Mouse (Mus musculus) midbrain, embryonic 11.5 days (tissue): Measurements from ENCODE around the gene Thsd4. TPM values are rescaled to one million over a fixed set of nuclear protein-coding genes. Genes with fewer than 3 reads are reported as not detected.
"Not testable (repeated sequence)": the region's sequence is repeated elsewhere in the genome, so short reads cannot be mapped to it uniquely, and the experiment has no call there.

Experiments
- ATAC-seq: fragments of 200-750 bp; cut with Nextera tagmentation; 2 replicates; pipeline ENCODE4 v1.8.0; 2017; ENCODE audit warnings: moderate TSS enrichment, moderate library complexity; ENCODE audit not compliant: low FRiP score
- DNase-seq: peaks from one replicate; pipeline ENCODE4 v3.0.0; 2015; ENCODE audit warnings: low spot score; ENCODE audit errors: missing footprints
- H3K27ac ChIP-seq: fragments of 300-500 bp; sonication (generic); 2 replicates; pipeline ENCODE4 v1.5.1; 2014; ENCODE audit warnings: low read depth, low read length
- H3K27me3 ChIP-seq: fragments of 300-500 bp; sonication (generic); 2 replicates; pipeline ENCODE4 v1.6.1; 2014; ENCODE audit warnings: mild to moderate bottlenecking, low read length, moderate library complexity, mixed read lengths; ENCODE audit not compliant: control insufficient read depth, insufficient read depth
- H3K36me3 ChIP-seq: fragments of 300-500 bp; sonication (generic); 2 replicates; pipeline ENCODE4 v1.6.1; 2014; ENCODE audit warnings: mild to moderate bottlenecking, low read length, moderate library complexity, mixed read lengths; ENCODE audit not compliant: control insufficient read depth, insufficient read depth
- H3K4me1 ChIP-seq: fragments of 300-500 bp; sonication (generic); 2 replicates; pipeline ENCODE4 v1.6.1; 2014; ENCODE audit warnings: low read length; ENCODE audit not compliant: control insufficient read depth, insufficient read depth
- H3K4me2 ChIP-seq: fragments of 300-500 bp; sonication (generic); 2 replicates; pipeline ENCODE4 v1.6.1; 2014; ENCODE audit warnings: mild to moderate bottlenecking, moderate library complexity
- H3K4me3 ChIP-seq: fragments of 300-500 bp; sonication (generic); 2 replicates; pipeline ENCODE4 v1.5.1; 2014; ENCODE audit warnings: low read depth, low read length
- H3K9ac ChIP-seq: fragments of 300-500 bp; sonication (generic); 2 replicates; pipeline ENCODE4 v1.6.1; 2014; ENCODE audit warnings: low read length
- H3K9me3 ChIP-seq: fragments of 300-500 bp; sonication (generic); 2 replicates; pipeline ENCODE4 v1.6.1; 2016; ENCODE audit warnings: low read length; ENCODE audit not compliant: control insufficient read depth
- WGBS: fragments of 180-500 bp; shearing (Covaris S2); extraction: QIAGEN DNeasy Blood & Tissue Kit; methylation state at CpG from one replicate; pipeline ENCODE4 v1.1.7; 2014; 5-methylcytosine and 5-hydroxymethylcytosine counted together
- polyA plus RNA-seq: library from polyadenylated mRNA; unstranded; fragments of >200 nt; fragmentation: Nextera tagmentation; extraction: Ambion mirVana; gene quantifications from 2 replicates; pipeline ENCODE4 v1.2.1, GENCODE M21; 2014

Gene Thsd4
- polyA plus RNA-seq, 1 experiment from 2014 or later: 6.4 TPM

DNA sequence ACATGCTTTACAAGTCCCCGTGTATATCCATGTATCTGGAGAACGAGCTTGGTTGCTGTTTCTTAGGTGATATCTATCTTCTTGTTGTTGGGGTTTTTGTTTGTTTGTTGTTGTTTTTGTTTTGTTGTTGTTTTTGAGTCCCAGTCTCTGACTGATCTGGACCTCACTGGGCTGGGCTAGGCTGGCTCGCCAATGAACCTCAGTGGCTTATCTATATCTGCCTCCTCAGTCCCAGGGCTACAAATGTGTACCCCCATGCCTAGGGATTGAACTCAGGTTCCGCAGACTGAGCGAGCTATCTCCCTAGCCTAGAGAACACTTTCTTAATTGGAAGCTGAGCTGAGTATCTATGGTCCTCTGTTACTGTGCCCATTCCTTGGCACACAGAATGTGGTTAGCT lies 241.1 kb downstream of the Thsd4 start:
- ATAC-seq (no peak), DNase-seq (no peak)
- no peak overlapping the region for H3K4me3 ChIP-seq
- no peak overlapping the region for H3K4me2 ChIP-seq
- H3K27ac ChIP-seq: no peak overlapping the region
- no peaks in the 10 kb centered on the region for H3K9me3 ChIP-seq
- peaks cover 6% of the 10 kb centered on the region for H3K27me3 ChIP-seq
- no peak overlapping the region for H3K9ac ChIP-seq
- peaks cover 28% of the 10 kb centered on the region for H3K4me1 ChIP-seq
- H3K36me3 ChIP-seq: no peaks in the 10 kb centered on the region
- WGBS: 90% methylated on average over 5 of the region's 5 CpGs

DNA sequence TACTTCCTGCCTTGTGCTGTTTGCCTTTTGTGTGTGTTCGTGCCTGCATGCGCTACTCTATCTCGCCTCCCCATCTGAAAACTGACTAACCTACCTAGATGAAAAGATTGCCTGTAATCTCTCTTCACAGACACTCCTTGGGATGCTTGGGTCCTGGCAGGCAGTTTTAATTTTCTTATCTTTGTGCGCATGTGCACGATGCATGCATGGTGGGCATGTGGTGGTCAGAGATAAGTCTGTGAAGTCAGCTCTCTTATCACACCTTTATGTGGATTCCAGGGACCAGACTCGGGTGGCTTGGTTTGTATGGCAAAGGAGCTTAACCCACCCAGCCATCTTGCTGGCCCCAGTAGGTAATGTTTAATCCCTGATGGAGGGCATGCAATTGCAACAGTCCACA lies 242.3 kb downstream of the Thsd4 start:
- Histone ChIP-seq H3K27me3 (peaks cover 6% of the 10 kb centered on the region), H3K9ac (no peak overlapping the region), H3K4me1 (peaks cover 30% of the 10 kb centered on the region), H3K27ac (no peak overlapping the region), H3K4me2 (no peak overlapping the region), H3K9me3 (no peaks in the 10 kb centered on the region), H3K4me3 (no peak overlapping the region), H3K36me3 (no peaks in the 10 kb centered on the region)
- ATAC-seq (no peak), DNase-seq (no peak)
- 82% methylated on average over 6 of the region's 6 CpGs for WGBS

DNA sequence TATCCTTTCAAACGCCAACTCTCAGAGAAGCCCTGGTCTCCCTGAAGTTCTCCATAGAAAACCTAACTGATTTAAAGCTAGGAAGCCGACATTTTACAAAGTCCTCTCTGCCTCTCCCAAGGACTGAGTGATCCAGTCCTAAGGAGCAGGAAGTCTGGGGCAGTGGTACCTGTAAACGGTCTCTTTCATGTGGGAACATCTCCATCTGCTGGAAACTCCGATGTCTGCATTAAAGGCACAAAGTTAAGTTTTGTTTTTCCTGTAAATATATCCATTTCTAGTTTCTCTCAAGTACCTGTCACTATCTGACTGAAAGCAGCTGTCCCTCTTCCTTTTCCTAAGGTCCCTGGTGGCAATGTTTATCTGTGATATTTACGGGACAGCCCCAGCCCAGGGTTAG lies 245.5 kb downstream of the Thsd4 start:
- no peaks in the 10 kb centered on the region for H3K36me3 ChIP-seq
- peak; percentile 45 for ATAC-seq
- H3K9ac ChIP-seq: peak overlapping the region; percentile 15; the same call in 1 of the 2 replicates
- no peak overlapping the region for H3K4me2 ChIP-seq
- no peaks in the 10 kb centered on the region for H3K9me3 ChIP-seq
- H3K27ac ChIP-seq: peak overlapping the region; percentile 42
- peaks cover 3% of the 10 kb centered on the region; the same call in 1 of the 2 replicates for H3K27me3 ChIP-seq
- H3K4me3 ChIP-seq: no peak overlapping the region
- 26% methylated on average over 5 of the region's 5 CpGs for WGBS
- peaks cover 25% of the 10 kb centered on the region for H3K4me1 ChIP-seq
- peak; percentile 92 for DNase-seq

DNA sequence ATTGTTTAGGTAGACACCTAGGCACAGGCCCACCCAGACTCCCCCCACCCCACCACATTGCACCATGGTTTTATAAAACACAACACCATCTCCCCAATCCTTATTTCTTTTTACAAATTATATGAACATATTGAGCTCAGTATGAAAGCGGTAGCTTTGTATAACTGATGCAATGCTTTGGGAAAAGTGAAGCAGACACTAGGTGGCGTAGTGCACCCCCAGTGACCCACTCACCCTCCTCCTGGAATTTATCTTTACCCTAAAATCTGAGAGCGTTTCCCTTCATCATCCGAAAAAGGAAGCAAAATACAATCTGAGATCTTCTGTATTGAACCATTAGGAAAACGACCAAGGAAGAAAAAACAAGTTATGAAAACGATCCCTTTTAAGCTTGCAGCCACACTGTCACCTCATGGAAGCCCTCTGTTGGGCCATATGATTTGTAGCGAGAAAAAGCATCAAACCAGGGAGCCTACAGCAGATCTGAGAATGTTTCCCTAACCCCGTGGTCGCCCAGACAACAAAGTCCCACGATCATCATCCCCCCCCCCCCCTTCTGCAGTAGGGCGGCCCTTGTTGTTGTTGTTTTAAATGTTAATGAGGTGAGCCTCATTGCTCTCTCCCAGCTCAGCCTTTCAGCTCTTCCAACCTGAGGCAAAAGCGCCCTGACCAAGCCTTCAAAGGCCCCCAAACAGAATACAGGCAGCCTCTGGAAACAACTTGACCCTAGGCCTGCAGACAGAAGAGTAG lies 246.3 kb downstream of the Thsd4 start:
- DNase-seq: peak; percentile 94
- no peak overlapping the region; the same call in 1 of the 2 replicates for H3K4me2 ChIP-seq
- H3K9ac ChIP-seq: 0 out of 2 replicates have a peak overlapping the region, but pooled peaks have one; percentile 15
- H3K4me1 ChIP-seq: peaks cover 22% of the 10 kb centered on the region
- no peak overlapping the region for H3K4me3 ChIP-seq
- peak; percentile 92 for ATAC-seq
- H3K27ac ChIP-seq: peak overlapping the region; percentile 68
- no peaks in the 10 kb centered on the region for H3K36me3 ChIP-seq
- WGBS: 6% methylated on average over 12 of the region's 12 CpGs
- H3K27me3 ChIP-seq: peaks cover 3% of the 10 kb centered on the region; the same call in 1 of the 2 replicates
- no peaks in the 10 kb centered on the region for H3K9me3 ChIP-seq

DNA sequence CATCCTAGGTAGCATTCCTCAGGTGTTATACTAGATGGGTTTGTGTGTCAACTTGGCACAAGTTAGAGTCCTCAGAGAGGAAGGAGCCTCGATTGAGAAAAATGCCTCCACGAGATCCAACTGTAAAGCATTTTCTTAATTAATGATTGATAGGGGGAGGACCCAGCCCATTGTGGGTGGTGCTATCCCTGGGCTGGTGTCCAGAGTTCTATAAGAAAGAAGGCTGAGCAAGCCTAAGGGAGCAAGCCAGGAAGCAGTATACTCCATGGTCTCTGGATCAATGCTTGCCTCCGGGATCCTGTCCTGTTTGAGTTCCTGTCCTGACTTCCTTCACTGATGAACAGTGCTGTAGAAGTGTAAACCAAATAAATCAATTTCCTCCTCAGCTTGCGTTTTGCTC lies 247.3 kb downstream of the Thsd4 start:
- no peak overlapping the region for H3K27ac ChIP-seq

DNA sequence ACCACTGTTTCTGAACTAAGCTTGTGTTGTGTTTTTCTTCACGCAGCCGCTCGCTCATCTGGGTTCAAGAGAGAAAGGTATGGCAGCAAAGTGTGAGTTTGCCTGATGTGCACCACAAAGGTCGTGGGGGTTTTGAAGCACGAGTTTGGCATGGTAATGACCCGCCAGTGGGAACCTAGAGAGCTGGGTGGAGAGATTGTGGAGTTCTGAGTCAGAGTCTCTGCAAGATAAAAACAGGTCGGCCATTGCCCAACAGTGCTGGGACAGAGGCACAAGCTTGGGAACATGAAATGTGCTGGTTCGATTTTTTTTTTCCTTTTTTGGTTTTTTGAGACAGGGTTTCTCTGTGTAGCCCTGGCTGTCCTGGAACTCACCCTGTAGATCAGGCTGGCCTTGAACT lies 249.5 kb downstream of the Thsd4 start:
- not testable (repeated sequence) for ATAC-seq, H3K27ac ChIP-seq, H3K9me3 ChIP-seq, H3K4me2 ChIP-seq, H3K4me3 ChIP-seq, H3K27me3 ChIP-seq, DNase-seq, H3K36me3 ChIP-seq, H3K9ac ChIP-seq
- peaks cover 30% of the 10 kb centered on the region for H3K4me1 ChIP-seq
- WGBS: 80% methylated on average over 8 of the region's 8 CpGs

More for the DNA sequence above, 247.3 kb downstream of the Thsd4 start:
- no peak overlapping the region for H3K4me2 ChIP-seq
- 89% methylated on average over 4 of the region's 4 CpGs for WGBS
- no peak for DNase-seq
- H3K27me3 ChIP-seq: peaks cover 3% of the 10 kb centered on the region; the same call in 1 of the 2 replicates
- H3K36me3 ChIP-seq: no peaks in the 10 kb centered on the region
- no peak overlapping the region for H3K4me3 ChIP-seq
- H3K9me3 ChIP-seq: no peaks in the 10 kb centered on the region
- no peak overlapping the region for H3K9ac ChIP-seq
- no peak for ATAC-seq
- H3K4me1 ChIP-seq: peaks cover 22% of the 10 kb centered on the region

DNA sequence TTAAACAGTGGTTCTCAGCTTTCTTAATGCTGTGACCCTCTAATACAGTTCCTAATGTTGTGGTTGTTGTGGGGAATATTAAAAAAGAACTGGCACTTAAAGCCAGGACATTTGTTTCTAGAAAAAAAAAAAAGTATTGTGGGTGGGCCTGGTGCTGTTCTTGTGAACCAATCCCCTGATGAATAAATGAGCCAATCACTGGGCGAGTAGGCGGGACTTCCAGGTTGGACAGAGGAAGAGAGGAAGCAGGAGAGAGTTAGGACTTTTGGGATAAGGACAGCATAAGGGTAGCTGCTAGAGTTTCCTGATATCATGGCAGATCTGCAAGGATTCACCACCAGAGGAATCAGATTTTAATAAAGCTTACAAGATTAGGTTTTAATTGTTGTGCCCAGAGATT lies 249.9 kb downstream of the Thsd4 start:
- ATAC-seq: no peak

DNA sequence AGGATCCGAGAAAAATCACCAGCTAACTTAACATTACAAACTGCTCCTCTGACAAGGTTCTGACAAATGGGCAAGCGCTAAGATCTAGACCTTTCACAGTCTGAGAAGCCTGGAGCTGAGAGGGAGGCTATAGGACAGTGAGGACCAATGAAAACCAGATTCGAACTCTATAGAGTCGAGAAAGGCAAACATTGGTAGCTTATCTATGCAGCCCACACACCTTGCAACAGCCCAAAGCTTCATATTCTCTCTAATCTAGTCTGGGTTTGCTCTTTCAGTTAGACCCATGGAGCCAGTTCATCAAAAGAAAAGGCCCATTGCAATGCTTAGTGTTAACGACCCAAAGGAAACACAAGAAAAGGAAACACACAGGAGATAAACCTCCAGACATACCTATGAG lies 252.0 kb downstream of the Thsd4 start:
- Histone ChIP-seq H3K4me3 (no peak overlapping the region), H3K9me3 (no peaks in the 10 kb centered on the region), H3K9ac (no peak overlapping the region), H3K4me2 (no peak overlapping the region), H3K27me3 (no peaks in the 10 kb centered on the region), H3K4me1 (peaks cover 32% of the 10 kb centered on the region), H3K36me3 (no peaks in the 10 kb centered on the region), H3K27ac (no peak overlapping the region)
- no peak for DNase-seq
- WGBS: 86% methylated on average over 5 of the region's 5 CpGs
- ATAC-seq: no peak

More for the DNA sequence above, 249.9 kb downstream of the Thsd4 start:
- Histone ChIP-seq H3K27ac (no peak overlapping the region), H3K36me3 (no peaks in the 10 kb centered on the region), H3K9me3 (no peaks in the 10 kb centered on the region), H3K4me3 (no peak overlapping the region), H3K9ac (no peak overlapping the region), H3K4me1 (peaks cover 31% of the 10 kb centered on the region), H3K27me3 (no peaks in the 10 kb centered on the region), H3K4me2 (no peak overlapping the region)
- no peak for DNase-seq
- WGBS: 83% methylated on average over 2 of the region's 2 CpGs

DNA sequence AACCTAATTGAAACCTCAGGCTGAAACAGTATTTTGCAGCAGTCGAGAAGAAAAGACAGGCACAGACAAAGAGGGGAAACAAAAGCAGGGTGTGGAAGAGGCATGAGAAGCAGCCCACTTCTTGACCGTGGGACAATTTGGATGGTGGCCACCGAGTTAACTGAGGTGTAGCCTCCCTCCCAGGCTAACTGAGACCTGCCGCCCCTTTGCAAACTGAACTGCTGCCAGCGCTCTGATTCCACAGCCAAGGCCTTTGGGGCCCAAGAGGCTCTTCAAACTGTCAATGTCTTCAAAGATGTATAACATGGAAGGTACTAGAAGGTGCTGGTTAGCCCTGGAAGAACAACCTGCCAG lies 254.6 kb downstream of the Thsd4 start:
- Histone ChIP-seq H3K4me1 (peaks cover 32% of the 10 kb centered on the region), H3K9me3 (no peaks in the 10 kb centered on the region), H3K4me3 (no peak overlapping the region), H3K9ac (no peak overlapping the region), H3K4me2 (no peak overlapping the region), H3K27me3 (no peaks in the 10 kb centered on the region), H3K36me3 (no peaks in the 10 kb centered on the region), H3K27ac (peak overlapping the region; percentile 88)
- no peak for DNase-seq
- 29% methylated on average over 5 of the region's 5 CpGs for WGBS
- no peak for ATAC-seq
